Mouse (Mus musculus): ENCODE results near the gene Zfp853.

DNA sequence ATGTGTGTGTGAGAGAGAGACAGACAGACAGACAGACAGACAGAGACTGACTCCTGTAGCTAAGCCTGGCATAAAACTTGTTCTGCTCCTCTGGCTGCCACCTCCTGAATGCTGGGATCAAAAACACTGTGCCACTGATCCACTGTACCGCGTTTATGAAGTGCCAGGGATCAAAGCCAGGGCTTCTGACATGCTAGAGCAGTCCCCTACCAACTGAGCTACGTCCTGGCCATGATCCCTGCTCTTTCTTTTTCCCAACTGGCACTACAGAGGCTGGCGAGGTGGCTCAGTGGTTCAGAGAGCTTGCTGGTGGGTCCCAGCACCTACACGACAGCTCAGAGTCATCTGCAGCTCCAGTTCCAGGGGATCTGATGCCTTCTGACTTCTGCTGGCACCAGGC is 17.7 kb downstream of the Zfp853 start:
- TF ChIP-seq POLR2A (IDR thresholded peaks at IDR 0.05; ENCODE audit: control insufficient read depth, extremely low read depth, insufficient read depth, low read length, poor library complexity) = no peak
- TF ChIP-seq CTCF (IDR thresholded peaks at IDR 0.05; ENCODE audit: borderline replicate concordance, control insufficient read depth, extremely low read depth, insufficient read depth, low read length, poor library complexity) = no peak

Measured in thymus, adult 2 months (tissue).